ENCODE assay signal across 23 mouse cellular contexts in the genomic region with DNA sequence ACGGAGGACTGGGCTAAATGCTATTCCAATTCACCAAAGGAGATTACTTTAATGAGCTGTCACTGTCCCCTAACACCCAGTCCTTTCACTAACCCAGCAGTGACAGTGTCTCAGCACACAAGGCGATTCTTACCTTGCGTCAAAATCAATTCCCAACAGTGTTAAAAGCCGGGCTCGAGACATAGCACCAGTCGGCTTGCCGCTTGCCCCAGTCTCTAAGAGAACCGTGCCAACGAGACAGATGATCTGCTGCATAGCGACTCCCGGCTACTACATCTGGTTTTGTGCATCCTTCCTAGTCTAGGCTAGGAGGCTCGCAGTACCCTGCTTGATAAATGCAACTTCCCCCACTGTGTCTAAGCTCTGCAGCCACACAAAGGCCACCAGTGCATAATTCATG. TPM values are rescaled to one million over a fixed set of nuclear protein-coding genes. Genes with fewer than 3 reads are reported as not detected.
DNase-seq lines count a peak whose midpoint lies in the region; ATAC-seq and TF ChIP-seq lines count a peak whose summit lies in the region.
"Had no signal": no experiment of that assay in that cellular context is flagged by ENCODE, and none has a peak within 500 bp of the region (broad histone marks: within the 10 kb centered on the region; RNA-seq: fewer than 3 reads in every experiment).

No protein-coding gene starts in this region.

- intact Hi-C loops in heart, postnatal 36 days (cut with DNase I): no loop called here

- no peaks in the 10 kb centered on the region for H3K27me3 ChIP-seq in hindbrain, embryonic 15.5 days
- no peaks in the 10 kb centered on the region for H3K27me3 ChIP-seq in neural tube, embryonic 11.5 days (ENCODE audit: control insufficient read depth, insufficient read depth, low read length)
- H3K27me3 ChIP-seq: forebrain, embryonic 12.5 days; lung, embryonic 15.5 days; stomach, embryonic 15.5 days had no signal

- no peak overlapping the region for H3K4me3 ChIP-seq in hindbrain, embryonic 15.5 days
- H3K4me3 ChIP-seq in neural tube, embryonic 11.5 days (ENCODE audit: low read depth, low read length): no peak overlapping the region
- H3K4me3 ChIP-seq: forebrain, embryonic 12.5 days; lung, embryonic 15.5 days; megakaryocyte, embryonic 14.5 days; stomach, embryonic 15.5 days had no signal

- peak; percentile 68 for DNase-seq in heart, adult 11 months
- no peak for DNase-seq in heart, postnatal 36 days
- peak; percentile 63 for DNase-seq in brain, embryonic 14.5 days (ENCODE audit: low read depth)
- DNase-seq in neural tube, embryonic 11.5 days (ENCODE audit: low spot score): peak; percentile 43
- no peak for DNase-seq in adrenal gland, adult 8-10 months
- DNase-seq: B cell, adult 2 months; cerebellum, postnatal 36 days; heart, postnatal 14 days; layer of hippocampus, postnatal 36 days; left cerebral cortex, postnatal 4 days; right cerebral cortex, adult 18-20 months; spleen, adult 18-20 months; thymus, postnatal 36 days had no signal

- peak overlapping the region; percentile 8; the same call in 1 of the 2 replicates for H3K4me2 ChIP-seq in hindbrain, embryonic 15.5 days
- H3K4me2 ChIP-seq in neural tube, embryonic 11.5 days (ENCODE audit: low read depth): no peak overlapping the region
- H3K4me2 ChIP-seq: forebrain, embryonic 12.5 days; liver, embryonic 11.5 days; lung, embryonic 15.5 days; stomach, embryonic 15.5 days had no signal

- H3K9me3 ChIP-seq in hindbrain, embryonic 15.5 days: no peaks in the 10 kb centered on the region
- no peaks in the 10 kb centered on the region for H3K9me3 ChIP-seq in neural tube, embryonic 11.5 days (ENCODE audit: control insufficient read depth, low read length)
- H3K9me3 ChIP-seq: stomach, embryonic 15.5 days had no signal

- ATAC-seq in hindbrain, embryonic 15.5 days (ENCODE audit: low FRiP score, low read depth): peak; percentile 66
- ATAC-seq in neural tube, embryonic 11.5 days (ENCODE audit: insufficient read depth, low FRiP score, low TSS enrichment): no peak
- ATAC-seq in erythroid progenitor cell, adult 5-6 weeks (replicated peaks; ENCODE audit: low FRiP score, poor library complexity, severe bottlenecking): no peak
- ATAC-seq: intestine, postnatal 0 days; Patski had no signal

- peaks cover 6% of the 10 kb centered on the region for H3K4me1 ChIP-seq in hindbrain, embryonic 15.5 days (replicated peaks)
- H3K4me1 ChIP-seq in neural tube, embryonic 11.5 days (ENCODE audit: control insufficient read depth, insufficient read depth, low read length): 0 out of 2 replicates have a peak, but pooled peaks cover 2% of the 10 kb centered on the region
- H3K4me1 ChIP-seq: lung, embryonic 15.5 days; megakaryocyte, embryonic 14.5 days; stomach, embryonic 15.5 days had no signal

- no peak for TF ChIP-seq CTCF in brain, embryonic 14.5 days (IDR thresholded peaks at IDR 0.05; ENCODE audit: borderline replicate concordance, extremely low read depth, insufficient read depth, insufficient read length)

- peaks cover 5% of the 10 kb centered on the region; the same call in 1 of the 2 replicates for H3K36me3 ChIP-seq in hindbrain, embryonic 15.5 days
- H3K36me3 ChIP-seq in neural tube, embryonic 11.5 days (ENCODE audit: control insufficient read depth, insufficient read depth, low read length): no peaks in the 10 kb centered on the region
- H3K36me3 ChIP-seq: lung, embryonic 15.5 days; stomach, embryonic 15.5 days had no signal

- no peak for TF ChIP-seq POLR2A in brain, embryonic 14.5 days (IDR thresholded peaks at IDR 0.05; ENCODE audit: borderline replicate concordance, extremely low read depth, insufficient read depth, insufficient read length, poor library complexity, severe bottlenecking)

- 0 out of 2 replicates have a peak overlapping the region, but pooled peaks have one; percentile 48 for H3K27ac ChIP-seq in hindbrain, embryonic 15.5 days (replicated peaks)
- peak overlapping the region; percentile 50; the same call in 1 of the 2 replicates for H3K27ac ChIP-seq in neural tube, embryonic 11.5 days (ENCODE audit: low read depth, low read length)
- H3K27ac ChIP-seq: forebrain, embryonic 12.5 days; lung, embryonic 15.5 days; stomach, embryonic 15.5 days had no signal

- WGBS in hindbrain, embryonic 15.5 days: 46% methylated on average over 12 of the region's 12 CpGs
- 44% methylated on average over 12 of the region's 12 CpGs for WGBS in neural tube, embryonic 11.5 days

- no peak overlapping the region for H3K9ac ChIP-seq in hindbrain, embryonic 15.5 days
- no peak overlapping the region for H3K9ac ChIP-seq in neural tube, embryonic 11.5 days (ENCODE audit: low read length)
- H3K9ac ChIP-seq: forebrain, embryonic 12.5 days; lung, embryonic 15.5 days; stomach, embryonic 15.5 days had no signal

RNA-seq across cellular contexts. Expression of gene Sobp, which starts 12.0 kb away (rescaled TPM):
- 10 to 100 TPM; 13.3 to 13.9 TPM for total RNA-seq in heart, postnatal 36 days (2021)
- polyA plus RNA-seq in brain, embryonic 14.5 days (2012; rRNA removed): 15.0 and 30.6 TPM in 2 replicates
- 13.2 and 13.3 TPM in 2 replicates for polyA plus RNA-seq in hindbrain, embryonic 15.5 days (2015; fragmentation: Nextera tagmentation; extraction: Ambion mirVana)
- 4.5 and 4.6 TPM in 2 replicates for polyA plus RNA-seq in neural tube, embryonic 11.5 days (2014; fragmentation: Nextera tagmentation; extraction: Ambion mirVana)
- total RNA-seq in adrenal gland, adult 8-10 months (2022): 1 to 10 TPM; 4.1 to 6.4 (median 5.3) TPM
- not detected in 2 replicates for total RNA-seq in erythroid progenitor cell, adult 5-6 weeks (2015; ENCODE audit: low replicate concordance)
- total RNA-seq in erythroid progenitor cell, adult 5-6 weeks (2017; ENCODE audit: low replicate concordance): not detected in 2 replicates
- total RNA-seq: neutrophil, adult 5-6 weeks had no signal

RNA-seq across cellular contexts. Expression of gene 9030612E09Rik, which starts 12.2 kb away (rescaled TPM):
- total RNA-seq in heart, postnatal 36 days (2021): 1 to 10 TPM; 2.1 to 2.2 TPM
- polyA plus RNA-seq in brain, embryonic 14.5 days (2012; rRNA removed): 3.3 and 4.3 TPM in 2 replicates
- polyA plus RNA-seq in hindbrain, embryonic 15.5 days (2015; fragmentation: Nextera tagmentation; extraction: Ambion mirVana): 2.3 TPM in 2 replicates
- polyA plus RNA-seq in neural tube, embryonic 11.5 days (2014; fragmentation: Nextera tagmentation; extraction: Ambion mirVana): 1.3 and 1.9 TPM in 2 replicates
- under 1 TPM; 0.44 to 0.86 (median 0.46) TPM for total RNA-seq in adrenal gland, adult 8-10 months (2022)
- not detected in 2 replicates for total RNA-seq in erythroid progenitor cell, adult 5-6 weeks (2015; ENCODE audit: low replicate concordance)
- total RNA-seq in erythroid progenitor cell, adult 5-6 weeks (2017; ENCODE audit: low replicate concordance): not detected in 2 replicates
- total RNA-seq: neutrophil, adult 5-6 weeks had no signal
- polyA plus RNA-seq: liver, embryonic 11.5 days had no signal

RNA-seq across cellular contexts. Expression of gene Pdss2, which starts 59.0 kb away (rescaled TPM):
- total RNA-seq in heart, postnatal 36 days (2021): 10 to 100 TPM; 28.4 to 32.2 TPM
- 12.3 and 12.6 TPM in 2 replicates for polyA plus RNA-seq in brain, embryonic 14.5 days (2012; rRNA removed)
- 16.6 and 17.0 TPM in 2 replicates for polyA plus RNA-seq in hindbrain, embryonic 15.5 days (2015; fragmentation: Nextera tagmentation; extraction: Ambion mirVana)
- polyA plus RNA-seq in neural tube, embryonic 11.5 days (2014; fragmentation: Nextera tagmentation; extraction: Ambion mirVana): 12.9 and 14.0 TPM in 2 replicates
- 10 to 100 TPM; 18.7 to 24.0 (median 22.1) TPM for total RNA-seq in adrenal gland, adult 8-10 months (2022)
- total RNA-seq in erythroid progenitor cell, adult 5-6 weeks (2015; ENCODE audit: low replicate concordance): 0.72 TPM in 1 of 2 replicates, not detected in the other
- total RNA-seq in erythroid progenitor cell, adult 5-6 weeks (2017; ENCODE audit: low replicate concordance): 1.7 and 6.1 TPM in 2 replicates

Comparison
In these comparisons a context has a peak if more than half of its experiments do, and no peak if none do; other contexts are left out.
1. DNase-seq: peak in heart, adult 11 months (single experiment), brain, embryonic 14.5 days (single experiment) and neural tube, embryonic 11.5 days (single experiment); none in heart, postnatal 36 days (0 of 2) and adrenal gland, adult 8-10 months (single experiment).
2. RNA of gene Sobp, which starts 12.0 kb away (total RNA-seq): 13.3 to 13.9 TPM in heart, postnatal 36 days and 4.1 to 6.4 TPM in adrenal gland, adult 8-10 months; not detected in erythroid progenitor cell, adult 5-6 weeks; every median in the first group is over 4 times any median in the second.